Mouse (Mus musculus) heart, embryonic 16.5 days (tissue): Measurements from ENCODE around the gene Pld3. TPM values are rescaled to one million over a fixed set of nuclear protein-coding genes. Genes with fewer than 3 reads are reported as not detected.
"Not testable (repeated sequence)": the region's sequence is repeated elsewhere in the genome, so short reads cannot be mapped to it uniquely, and the experiment has no call there.

Experiments used
- ATAC-seq: fragments of 200-750 bp; cut with Nextera tagmentation; replicated peaks from 2 replicates; pipeline ENCODE4 v1.8.0; 2017; ENCODE audit warnings: moderate number of reproducible peaks; ENCODE audit not compliant: insufficient read depth, low FRiP score; ENCODE audit errors: extremely low read depth
- H3K27ac ChIP-seq: fragments of 300-500 bp; sonication (generic); 2 replicates; pipeline ENCODE4 v1.5.1; 2014; ENCODE audit warnings: mild to moderate bottlenecking, low read length, control low read depth, moderate library complexity
- H3K27me3 ChIP-seq: fragments of 300-500 bp; sonication (generic); 2 replicates; pipeline ENCODE4 v1.6.1; 2014; ENCODE audit warnings: low read length, mixed read lengths; ENCODE audit not compliant: control insufficient read depth, insufficient read depth
- H3K36me3 ChIP-seq: fragments of 300-500 bp; sonication (generic); 2 replicates; pipeline ENCODE4 v1.6.1; 2014; ENCODE audit not compliant: control insufficient read depth, insufficient read depth
- H3K4me1 ChIP-seq: fragments of 300-500 bp; sonication (generic); 2 replicates; pipeline ENCODE4 v1.6.1; 2014; ENCODE audit warnings: low read length, mixed read lengths; ENCODE audit not compliant: control insufficient read depth, insufficient read depth
- H3K4me2 ChIP-seq: fragments of 300-500 bp; sonication (generic); 2 replicates; pipeline ENCODE4 v1.6.1; 2014; ENCODE audit warnings: low read depth, mild to moderate bottlenecking, control low read depth, low read length
- H3K4me3 ChIP-seq: fragments of 300-500 bp; sonication (generic); 2 replicates; pipeline ENCODE4 v1.5.1; 2014; ENCODE audit warnings: mild to moderate bottlenecking, control low read depth, low read length
- H3K9ac ChIP-seq: fragments of 300-500 bp; sonication (generic); 2 replicates; pipeline ENCODE4 v1.6.1; 2014; ENCODE audit warnings: low read length, control low read depth
- H3K9me3 ChIP-seq: fragments of 300-500 bp; sonication (generic); replicated peaks from 2 replicates; pipeline ENCODE4 v1.6.1; 2016; ENCODE audit warnings: low read length; ENCODE audit not compliant: control insufficient read depth
- WGBS: fragments of 180-500 bp; shearing (Covaris S2); extraction: QIAGEN DNeasy Blood & Tissue Kit; methylation state at CpG from one replicate; pipeline ENCODE4 v1.1.7; 2014; 5-methylcytosine and 5-hydroxymethylcytosine counted together
- polyA plus RNA-seq: library from polyadenylated mRNA; unstranded; fragments of >200 nt; fragmentation: Nextera tagmentation; extraction: Ambion mirVana; gene quantifications from 2 replicates; pipeline ENCODE4 v1.2.1, GENCODE M21; 2015

Pld3 gene
- polyA plus RNA-seq, 1 experiment from 2014 or later: 58.6 TPM

DNA sequence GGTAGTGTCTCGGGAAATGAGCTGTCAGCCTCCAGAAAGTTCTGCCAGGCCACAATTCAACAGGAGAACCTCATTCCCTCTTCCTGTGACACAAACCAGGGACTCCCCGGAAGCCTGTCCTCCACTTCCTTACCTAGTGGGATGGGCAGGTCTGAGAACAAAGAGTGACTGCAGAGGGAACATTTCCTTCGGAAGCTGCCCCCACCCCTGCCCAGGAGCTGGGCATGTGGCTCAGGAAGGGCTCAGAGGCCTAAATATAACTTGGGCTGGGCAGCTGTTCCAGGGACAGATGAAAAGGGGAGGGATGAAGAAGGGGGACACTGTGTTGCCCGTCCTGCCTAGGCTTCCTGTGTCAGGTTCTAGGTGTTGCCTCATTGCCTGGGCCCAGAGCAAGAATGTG is 51.4 kb downstream of the Pld3 start:
- Histone ChIP-seq H3K27ac (peak overlapping the region; percentile 73), H3K9me3 (no peaks in the 10 kb centered on the region), H3K4me3 (no peak overlapping the region), H3K27me3 (no peaks in the 10 kb centered on the region), H3K36me3 (no peaks in the 10 kb centered on the region), H3K4me1 (peaks cover 15% of the 10 kb centered on the region), H3K9ac (peak overlapping the region; percentile 30; the same call in 1 of the 2 replicates), H3K4me2 (no peak overlapping the region)
- ATAC-seq: peak; percentile 65
- 36% methylated on average over 4 of the region's 4 CpGs for WGBS

DNA sequence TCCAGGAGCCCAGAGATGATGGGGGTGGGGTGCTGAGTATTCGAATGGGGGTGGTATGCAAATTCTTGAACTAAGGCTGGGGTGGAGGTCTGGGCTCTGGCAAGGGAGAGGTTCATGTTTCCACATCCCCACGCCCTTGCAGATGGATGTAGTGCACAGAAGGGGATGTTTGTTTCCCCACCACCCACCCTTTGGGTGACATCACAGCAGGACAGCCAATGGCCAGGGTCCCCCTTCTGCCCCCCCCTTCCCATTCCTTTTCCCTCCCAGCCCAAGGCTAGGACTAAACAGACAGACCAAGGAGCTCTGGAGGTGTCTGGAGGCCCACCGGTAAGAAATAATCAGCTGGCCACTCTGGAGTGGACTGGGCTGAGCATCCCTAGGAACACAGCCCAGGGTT is 54.0 kb downstream of the Pld3 start, which contains the start of gene Prx:
TSS of gene Prx (plus strand) at position 289 of the 400 bp plus-strand sequence.
- no peak within 1 kb of the TSS for H3K9ac ChIP-seq
- H3K27me3 ChIP-seq: no peaks in the 10 kb centered on the region
- peaks cover 10% of the 10 kb centered on the region for H3K4me1 ChIP-seq
- no peak within 1 kb of the TSS for H3K4me2 ChIP-seq
- 56% methylated on average over 3 of the region's 3 CpGs for WGBS
- no peak within 1 kb of the TSS for H3K27ac ChIP-seq
- no peak within 1 kb of the TSS for H3K4me3 ChIP-seq
- no peaks in the 10 kb centered on the region for H3K9me3 ChIP-seq
- no peak for ATAC-seq
- no peaks in the 10 kb centered on the region for H3K36me3 ChIP-seq

DNA sequence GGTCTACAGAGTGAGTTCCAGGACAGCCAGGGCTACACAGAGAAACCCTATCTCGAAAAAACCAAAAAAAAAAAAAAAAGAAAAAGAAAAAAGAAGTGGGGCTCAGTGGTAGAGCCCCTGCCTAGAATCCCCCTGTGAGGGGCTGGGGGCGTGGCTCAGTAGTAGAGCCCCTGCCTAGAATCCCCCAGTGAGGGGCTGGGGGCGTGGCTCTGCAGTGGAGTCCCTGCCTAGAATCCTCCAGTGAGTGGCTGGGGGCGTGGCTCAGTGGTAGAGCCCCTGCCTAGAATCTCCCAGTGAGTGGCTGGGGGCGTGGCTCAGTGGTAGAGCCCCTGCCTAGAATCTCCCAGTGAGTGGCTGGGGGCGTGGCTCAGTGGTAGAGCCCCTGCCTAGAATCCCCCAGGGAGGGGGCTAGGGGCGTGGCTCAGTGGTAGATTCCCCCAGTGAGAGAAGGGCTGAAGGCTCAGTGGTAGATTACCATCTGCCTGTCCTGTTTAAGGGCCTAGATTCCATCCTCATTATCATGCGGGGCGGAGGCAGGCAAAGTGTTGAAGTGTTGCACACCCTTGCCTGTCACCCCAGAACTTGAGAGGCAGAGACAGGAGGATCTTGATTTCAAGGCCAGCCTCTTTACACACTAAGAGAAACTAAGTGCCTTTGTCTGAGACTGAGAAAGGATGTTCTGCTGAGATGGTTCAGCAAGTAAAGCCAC is 58.2 kb downstream of the Pld3 start:
- H3K9ac ChIP-seq, H3K27ac ChIP-seq, H3K4me2 ChIP-seq, H3K9me3 ChIP-seq, H3K36me3 ChIP-seq, ATAC-seq, H3K4me3 ChIP-seq, H3K27me3 ChIP-seq: not testable (repeated sequence)
- 90% methylated on average over 9 of the region's 9 CpGs for WGBS
- peaks cover 30% of the 10 kb centered on the region for H3K4me1 ChIP-seq

DNA sequence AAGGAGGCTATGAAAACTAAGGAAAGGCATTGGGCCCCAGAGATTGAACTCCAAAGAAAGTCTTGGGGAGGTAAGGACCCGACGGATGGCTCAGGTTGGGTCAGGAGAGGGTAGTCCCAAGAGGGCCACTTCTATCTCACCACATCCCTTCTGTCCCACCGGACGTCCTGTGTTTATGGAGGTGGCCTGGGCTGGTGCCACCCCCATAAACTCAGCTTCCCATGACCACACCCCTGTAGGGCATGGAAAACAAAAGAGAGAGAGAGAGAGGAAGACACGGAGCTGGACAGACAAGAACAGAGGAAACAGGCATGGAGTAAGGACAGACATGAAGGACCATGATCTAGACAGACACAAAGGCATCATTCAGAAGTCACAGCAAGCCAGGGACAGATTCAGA is 59.6 kb downstream of the Pld3 start:
- 78% methylated on average over 5 of the region's 5 CpGs for WGBS
- H3K27me3 ChIP-seq: no peaks in the 10 kb centered on the region
- H3K27ac ChIP-seq: no peak overlapping the region

DNA sequence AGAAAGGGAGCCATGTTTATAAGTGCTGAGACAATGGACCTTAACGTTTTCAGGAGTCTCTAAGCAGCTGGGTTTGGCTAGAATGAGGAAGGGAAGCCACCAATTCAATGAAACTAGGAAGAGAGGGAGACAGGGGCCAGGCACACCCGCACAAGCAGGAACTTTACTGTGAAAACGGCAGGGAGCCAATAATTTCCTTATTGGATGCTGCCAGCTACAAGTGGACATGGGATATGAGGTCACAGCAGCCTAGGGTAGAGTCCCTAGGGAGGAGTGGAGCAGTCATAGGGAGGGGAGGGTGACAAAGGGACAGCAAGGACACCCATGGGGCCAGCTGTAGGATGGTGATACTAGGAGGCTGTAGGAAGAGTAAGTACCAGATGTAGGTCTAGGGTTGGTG is 60.0 kb downstream of the Pld3 start:
- no peak for ATAC-seq
- Histone ChIP-seq H3K36me3 (peaks cover 12% of the 10 kb centered on the region), H3K4me3 (no peak overlapping the region), H3K4me2 (no peak overlapping the region), H3K9me3 (no peaks in the 10 kb centered on the region), H3K27ac (peak overlapping the region; percentile 98), H3K9ac (no peak overlapping the region), H3K4me1 (peaks cover 47% of the 10 kb centered on the region), H3K27me3 (no peaks in the 10 kb centered on the region)
- WGBS: 73% methylated on average over 3 of the region's 3 CpGs

More for the DNA sequence above, 59.6 kb downstream of the Pld3 start:
- peaks cover 43% of the 10 kb centered on the region for H3K4me1 ChIP-seq
- H3K36me3 ChIP-seq: peaks cover 12% of the 10 kb centered on the region
- no peak overlapping the region for H3K9ac ChIP-seq
- no peak for ATAC-seq
- no peak overlapping the region for H3K4me3 ChIP-seq
- H3K4me2 ChIP-seq: no peak overlapping the region
- no peaks in the 10 kb centered on the region for H3K9me3 ChIP-seq

DNA sequence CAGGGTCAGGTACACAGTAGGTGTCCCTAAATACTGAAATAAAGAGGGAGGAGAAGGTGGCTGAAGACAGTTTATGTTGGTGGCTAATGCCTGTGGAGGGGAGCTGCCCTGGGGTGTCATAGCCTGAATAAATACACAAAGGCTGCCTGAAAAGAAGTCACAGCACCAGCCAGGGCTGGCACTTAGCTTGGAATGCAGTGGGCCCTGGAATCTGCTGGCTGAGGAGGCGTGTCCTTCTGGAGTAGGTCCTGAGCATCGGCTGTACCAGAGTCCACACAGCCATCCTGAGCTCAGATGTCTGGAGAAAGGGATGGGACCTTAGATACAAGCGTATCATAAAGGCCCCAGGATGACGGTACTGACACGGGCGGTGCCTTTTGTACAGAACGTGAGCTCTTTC is 61.2 kb downstream of the Pld3 start:
- Histone ChIP-seq H3K27me3 (no peaks in the 10 kb centered on the region), H3K27ac (peak overlapping the region; percentile 98), H3K4me2 (peak overlapping the region; percentile 70), H3K9ac (peak overlapping the region; percentile 62), H3K36me3 (peaks cover 12% of the 10 kb centered on the region), H3K4me1 (peaks cover 44% of the 10 kb centered on the region), H3K9me3 (no peaks in the 10 kb centered on the region), H3K4me3 (peak overlapping the region; percentile 12; the same call in 1 of the 2 replicates)
- WGBS: 48% methylated on average over 7 of the region's 7 CpGs
- ATAC-seq: no peak

DNA sequence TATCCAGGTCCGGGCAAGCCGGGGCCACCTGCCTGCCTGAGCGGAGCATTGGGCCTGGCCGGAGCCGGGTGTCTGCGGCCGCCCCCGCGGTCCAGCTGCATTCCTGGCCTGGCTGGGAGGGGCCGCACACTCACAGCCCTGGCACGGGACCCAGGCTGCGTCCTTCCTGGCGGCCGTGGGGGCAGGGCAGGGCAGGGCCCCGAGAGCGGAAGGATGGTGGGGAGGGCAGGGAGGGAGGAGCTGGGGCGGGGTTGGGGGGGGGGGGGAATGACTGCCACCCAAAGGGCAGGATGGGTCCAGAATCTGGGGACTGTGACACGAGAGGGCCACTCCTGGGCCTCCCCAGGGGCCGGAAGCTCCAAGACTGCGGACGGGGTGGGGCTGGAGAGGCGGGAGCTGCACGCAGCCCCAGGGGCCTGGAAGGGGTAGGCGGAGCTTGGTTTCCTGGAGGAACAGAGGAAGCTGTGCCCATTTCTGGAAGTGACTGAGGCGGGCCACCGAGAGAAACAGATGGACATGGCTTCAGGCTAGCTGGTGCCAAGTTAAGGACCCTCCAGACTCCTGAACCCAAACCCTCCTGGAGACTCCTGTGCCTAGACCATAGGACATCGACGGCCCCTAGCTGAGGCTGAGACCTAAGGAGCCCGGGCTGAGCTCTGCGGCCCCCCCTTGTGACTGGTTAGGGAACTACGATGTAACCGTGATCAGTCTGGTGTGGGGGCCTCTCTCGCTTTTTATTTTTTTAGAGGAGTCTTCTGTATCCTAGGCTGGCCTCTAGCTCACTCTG is 62.3 kb downstream of the Pld3 start:
- WGBS: 1% methylated on average over 28 of the region's 33 CpGs
- peaks cover 12% of the 10 kb centered on the region for H3K36me3 ChIP-seq
- no peaks in the 10 kb centered on the region for H3K27me3 ChIP-seq
- peak; percentile 77 for ATAC-seq
- H3K9me3 ChIP-seq: no peaks in the 10 kb centered on the region
- H3K4me2 ChIP-seq: peak overlapping the region; percentile 70
- peaks cover 45% of the 10 kb centered on the region for H3K4me1 ChIP-seq
- H3K4me3 ChIP-seq: peak overlapping the region; percentile 52
- peak overlapping the region; percentile 98 for H3K27ac ChIP-seq
- H3K9ac ChIP-seq: peak overlapping the region; percentile 80

DNA sequence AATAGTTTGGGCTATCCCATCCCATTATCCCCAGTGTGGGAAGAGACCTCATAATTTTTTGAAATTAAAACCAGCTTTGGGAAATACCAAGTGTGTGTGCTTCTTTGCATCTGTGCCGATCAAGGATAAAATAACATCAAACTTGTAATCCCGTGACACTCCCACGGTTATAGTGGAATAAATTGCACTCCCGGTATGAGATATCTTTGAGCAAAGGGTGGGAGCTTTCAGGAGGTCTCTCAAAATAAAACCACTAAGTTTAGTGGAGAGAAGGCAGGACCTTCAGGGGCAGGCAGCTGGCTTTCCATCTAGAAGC is 62.8 kb downstream of the Pld3 start:
- Histone ChIP-seq H3K9ac (peak overlapping the region; percentile 80), H3K4me1 (peaks cover 49% of the 10 kb centered on the region), H3K4me3 (peak overlapping the region; percentile 52), H3K27me3 (no peaks in the 10 kb centered on the region), H3K9me3 (no peaks in the 10 kb centered on the region), H3K36me3 (peaks cover 12% of the 10 kb centered on the region), H3K27ac (peak overlapping the region; percentile 98), H3K4me2 (peak overlapping the region; percentile 70)
- WGBS: 15% methylated on average over 4 of the region's 4 CpGs
- no peak for ATAC-seq

DNA sequence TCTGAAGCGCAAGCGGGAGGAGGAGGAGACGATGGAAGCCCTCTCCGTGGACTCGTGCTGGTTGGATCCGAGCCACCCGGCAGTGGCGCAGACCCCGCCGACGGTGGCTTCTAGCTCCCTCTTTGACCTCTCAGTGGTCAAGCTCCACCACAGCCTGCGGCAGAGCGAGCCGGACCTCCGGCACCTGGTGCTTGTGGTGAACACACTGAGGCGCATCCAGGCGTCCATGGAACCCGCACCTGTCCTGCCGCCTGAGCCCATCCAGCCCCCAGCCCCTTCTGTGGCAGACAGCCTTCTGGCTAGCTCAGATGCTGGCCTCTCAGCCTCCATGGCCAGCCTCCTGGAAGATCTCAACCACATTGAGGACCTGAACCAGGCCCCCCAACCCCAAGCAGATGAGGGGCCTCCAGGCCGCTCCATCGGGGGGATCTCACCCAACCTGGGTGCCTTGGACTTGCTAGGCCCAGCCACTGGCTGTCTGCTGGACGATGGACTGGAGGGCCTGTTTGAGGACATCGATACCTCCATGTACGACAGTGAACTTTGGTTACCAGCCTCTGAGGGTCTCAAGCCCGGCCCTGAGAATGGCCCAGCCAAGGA is 63.6 kb downstream of the Pld3 start:
- H3K4me3 ChIP-seq: no peak overlapping the region
- H3K9me3 ChIP-seq: no peaks in the 10 kb centered on the region
- no peak overlapping the region for H3K4me2 ChIP-seq
- H3K27me3 ChIP-seq: no peaks in the 10 kb centered on the region
- no peak for ATAC-seq
- peaks cover 12% of the 10 kb centered on the region for H3K36me3 ChIP-seq
- 88% methylated on average over 25 of the region's 25 CpGs for WGBS
- 0 out of 2 replicates have a peak overlapping the region, but pooled peaks have one; percentile 22 for H3K9ac ChIP-seq
- H3K4me1 ChIP-seq: peaks cover 49% of the 10 kb centered on the region
- peak overlapping the region; percentile 98 for H3K27ac ChIP-seq
